Mouse (Mus musculus): ENCODE measurements at regions not wholly inside any gene's neighbourhood (a gene's known extent, or its start where the extent isn't known, plus 50 kb on each side); places are given as distances from the start of the nearest gene placed in this dataset.

- Histone ChIP-seq H3K4me2 (ENCODE audit: low read depth, low read length) (no peak overlapping the region), H3K4me1 (ENCODE audit: control insufficient read depth, insufficient read depth, low read length) (no peaks in the 10 kb centered on the region), H3K27me3 (ENCODE audit: control insufficient read depth, insufficient read depth, low read length) (no peaks in the 10 kb centered on the region), H3K4me3 (ENCODE audit: low read depth, low read length) (no peak overlapping the region), H3K36me3 (ENCODE audit: control insufficient read depth, insufficient read depth, low read length) (no peaks in the 10 kb centered on the region), H3K9me3 (ENCODE audit: control insufficient read depth, low read length) (no peaks in the 10 kb centered on the region), H3K27ac (ENCODE audit: low read depth, low read length) (no peak overlapping the region), H3K9ac (replicated peaks; ENCODE audit: low read depth, low read length) (no peak overlapping the region)
- WGBS, result 90% methylated on average over 7 of the region's 7 CpGs
- ATAC-seq (ENCODE audit: low read depth), result no peak
These were observed 111.2 kb upstream of the Auts2 start for GRCm38 (mm10) chr5:132654382-132654781.

- Histone ChIP-seq H3K9ac (replicated peaks; ENCODE audit: low read depth, low read length) (no peak overlapping the region), H3K4me2 (ENCODE audit: low read depth, low read length) (no peak overlapping the region), H3K36me3 (ENCODE audit: control insufficient read depth, insufficient read depth, low read length) (no peaks in the 10 kb centered on the region), H3K27me3 (ENCODE audit: control insufficient read depth, insufficient read depth, low read length) (no peaks in the 10 kb centered on the region), H3K27ac (ENCODE audit: low read depth, low read length) (no peak overlapping the region), H3K4me3 (ENCODE audit: low read depth, low read length) (no peak overlapping the region), H3K4me1 (ENCODE audit: control insufficient read depth, insufficient read depth, low read length) (no peaks in the 10 kb centered on the region), H3K9me3 (ENCODE audit: control insufficient read depth, low read length) (no peaks in the 10 kb centered on the region)
- 46% methylated on average over 6 of the region's 6 CpGs for WGBS
- ATAC-seq (ENCODE audit: low read depth), result no peak
These were observed 110.7 kb upstream of the Auts2 start for GRCm38 (mm10) chr5:132653694-132654300.

DNA sequence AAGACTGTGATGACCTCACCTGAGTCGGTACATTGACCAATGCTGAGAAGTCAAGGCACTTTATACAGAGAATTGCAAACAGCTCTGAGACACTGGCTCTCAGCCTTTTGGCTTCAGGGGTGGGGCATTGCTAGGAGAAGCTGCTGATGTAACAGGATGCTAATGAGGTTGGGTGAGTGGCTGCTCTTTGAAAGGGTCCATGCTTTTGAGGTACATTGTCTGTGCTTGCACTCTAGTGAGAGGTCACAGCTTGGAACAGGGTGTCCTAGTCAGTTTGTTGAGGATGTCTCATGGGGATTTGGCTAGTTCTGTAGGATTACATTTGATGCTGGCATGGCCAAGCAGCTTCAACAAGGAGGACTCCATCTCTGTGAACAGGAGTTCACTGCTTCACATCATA is 109.1 kb upstream of the Auts2 start:
- 47% methylated on average over 1 of the region's 1 CpGs for whole genome bisulfite sequencing
- Histone ChIP-seq H3K36me3 (ENCODE audit: control insufficient read depth, insufficient read depth, low read length) (no peaks in the 10 kb centered on the region), H3K4me3 (ENCODE audit: low read depth, low read length) (no peak overlapping the region), H3K9ac (replicated peaks; ENCODE audit: low read depth, low read length) (no peak overlapping the region), H3K27ac (ENCODE audit: low read depth, low read length) (no peak overlapping the region), H3K4me1 (ENCODE audit: control insufficient read depth, insufficient read depth, low read length) (no peaks in the 10 kb centered on the region), H3K9me3 (ENCODE audit: control insufficient read depth, low read length) (no peaks in the 10 kb centered on the region), H3K4me2 (ENCODE audit: low read depth, low read length) (no peak overlapping the region), H3K27me3 (ENCODE audit: control insufficient read depth, insufficient read depth, low read length) (no peaks in the 10 kb centered on the region)
- ATAC-seq (ENCODE audit: low read depth), result no peak

- H3K27ac ChIP-seq (ENCODE audit: low read depth, low read length), result no peak overlapping the region
- H3K9me3 ChIP-seq (ENCODE audit: control insufficient read depth, low read length), result no peaks in the 10 kb centered on the region
- H3K4me3 ChIP-seq (ENCODE audit: low read depth, low read length), result no peak overlapping the region
- 78% methylated on average over 7 of the region's 7 CpGs for WGBS
- no peaks in the 10 kb centered on the region for H3K4me1 ChIP-seq (ENCODE audit: control insufficient read depth, insufficient read depth, low read length)
- no peaks in the 10 kb centered on the region for H3K36me3 ChIP-seq (ENCODE audit: control insufficient read depth, insufficient read depth, low read length)
- no peaks in the 10 kb centered on the region for H3K27me3 ChIP-seq (ENCODE audit: control insufficient read depth, insufficient read depth, low read length)
- no peak overlapping the region for H3K4me2 ChIP-seq (ENCODE audit: low read depth, low read length)
- ATAC-seq (ENCODE audit: low read depth), result no peak
- H3K9ac ChIP-seq (replicated peaks; ENCODE audit: low read depth, low read length), result no peak overlapping the region
These were observed 106.6 kb upstream of the Auts2 start for GRCm38 (mm10) chr5:132649771-132650170.

- Histone ChIP-seq H3K36me3 (ENCODE audit: control insufficient read depth, insufficient read depth, low read length) (no peaks in the 10 kb centered on the region), H3K4me3 (ENCODE audit: low read depth, low read length) (no peak overlapping the region), H3K27me3 (ENCODE audit: control insufficient read depth, insufficient read depth, low read length) (no peaks in the 10 kb centered on the region), H3K4me2 (ENCODE audit: low read depth, low read length) (no peak overlapping the region), H3K9ac (replicated peaks; ENCODE audit: low read depth, low read length) (no peak overlapping the region), H3K4me1 (ENCODE audit: control insufficient read depth, insufficient read depth, low read length) (no peaks in the 10 kb centered on the region), H3K27ac (ENCODE audit: low read depth, low read length) (no peak overlapping the region), H3K9me3 (ENCODE audit: control insufficient read depth, low read length) (no peaks in the 10 kb centered on the region)
- ATAC-seq (ENCODE audit: low read depth), result no peak
- WGBS, result 66% methylated on average over 2 of the region's 2 CpGs
These were observed 105.6 kb upstream of the Auts2 start for GRCm38 (mm10) chr5:132648751-132649150.

DNA sequence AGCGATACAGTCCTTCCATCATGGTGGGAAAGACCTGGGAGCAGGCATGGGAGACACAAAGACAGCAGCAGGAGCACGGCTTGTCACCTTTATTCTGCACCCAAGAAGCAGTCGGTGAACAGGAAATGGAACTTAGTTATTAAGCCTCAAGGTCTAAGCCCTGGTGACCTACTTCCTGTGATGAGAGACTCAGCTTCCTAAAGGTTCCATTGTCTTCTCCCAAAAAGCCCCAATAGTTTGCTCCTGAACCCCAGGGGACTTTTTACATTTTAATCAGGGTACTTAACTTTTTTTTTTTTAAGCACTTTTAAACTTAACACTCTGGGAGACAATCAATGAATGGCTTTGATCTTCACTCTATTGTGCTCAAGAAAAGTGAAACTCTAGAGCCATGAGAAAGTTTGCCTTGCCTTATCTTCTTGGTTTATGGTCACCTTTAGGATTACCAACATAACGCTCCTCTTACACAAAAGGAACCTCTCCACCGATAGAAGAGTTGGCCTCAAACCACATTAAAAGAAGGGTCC is 101.6 kb upstream of the Auts2 start:
- Histone ChIP-seq H3K4me1 (ENCODE audit: control insufficient read depth, insufficient read depth, low read length) (no peaks in the 10 kb centered on the region), H3K27me3 (ENCODE audit: control insufficient read depth, insufficient read depth, low read length) (no peaks in the 10 kb centered on the region), H3K4me3 (ENCODE audit: low read depth, low read length) (no peak overlapping the region), H3K4me2 (ENCODE audit: low read depth, low read length) (no peak overlapping the region), H3K9me3 (ENCODE audit: control insufficient read depth, low read length) (no peaks in the 10 kb centered on the region), H3K36me3 (ENCODE audit: control insufficient read depth, insufficient read depth, low read length) (no peaks in the 10 kb centered on the region), H3K27ac (ENCODE audit: low read depth, low read length) (no peak overlapping the region), H3K9ac (replicated peaks; ENCODE audit: low read depth, low read length) (no peak overlapping the region)
- 56% methylated on average over 5 of the region's 5 CpGs for WGBS
- no peak for ATAC-seq (ENCODE audit: low read depth)

DNA sequence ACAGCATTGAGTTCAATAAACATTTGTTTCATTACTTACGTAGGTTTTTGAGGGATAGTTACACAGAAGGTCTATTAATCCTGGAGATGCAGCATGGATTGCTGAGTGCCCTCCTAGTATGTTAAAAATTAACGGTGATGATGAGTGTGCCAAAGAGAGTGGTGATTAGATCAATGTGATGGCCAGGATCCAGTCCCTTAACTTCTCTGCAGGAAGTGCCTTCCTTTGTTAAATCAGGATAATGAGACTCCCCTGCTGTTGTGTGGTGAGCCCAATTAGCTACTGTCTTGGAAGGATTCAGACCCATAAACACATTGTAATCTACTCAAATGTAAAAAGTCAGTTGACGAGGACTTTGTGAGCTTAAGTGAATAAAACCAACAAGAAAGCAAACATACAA is 100.1 kb upstream of the Auts2 start:
- no peaks in the 10 kb centered on the region for H3K27me3 ChIP-seq (ENCODE audit: control insufficient read depth, insufficient read depth, low read length)
- WGBS, result 39% methylated on average over 3 of the region's 3 CpGs
- no peak overlapping the region for H3K4me2 ChIP-seq (ENCODE audit: low read depth, low read length)
- no peak overlapping the region for H3K27ac ChIP-seq (ENCODE audit: low read depth, low read length)
- H3K36me3 ChIP-seq (ENCODE audit: control insufficient read depth, insufficient read depth, low read length), result no peaks in the 10 kb centered on the region
- H3K4me3 ChIP-seq (ENCODE audit: low read depth, low read length), result no peak overlapping the region
- no peak for ATAC-seq (ENCODE audit: low read depth)
- no peaks in the 10 kb centered on the region for H3K4me1 ChIP-seq (ENCODE audit: control insufficient read depth, insufficient read depth, low read length)
- no peak overlapping the region for H3K9ac ChIP-seq (replicated peaks; ENCODE audit: low read depth, low read length)
- H3K9me3 ChIP-seq (ENCODE audit: control insufficient read depth, low read length), result no peaks in the 10 kb centered on the region

- no peak overlapping the region for H3K27ac ChIP-seq (ENCODE audit: low read depth, low read length)
- no peaks in the 10 kb centered on the region for H3K4me1 ChIP-seq (ENCODE audit: control insufficient read depth, insufficient read depth, low read length)
- no peaks in the 10 kb centered on the region for H3K27me3 ChIP-seq (ENCODE audit: control insufficient read depth, insufficient read depth, low read length)
- H3K36me3 ChIP-seq (ENCODE audit: control insufficient read depth, insufficient read depth, low read length), result no peaks in the 10 kb centered on the region
- H3K4me2 ChIP-seq (ENCODE audit: low read depth, low read length), result no peak overlapping the region
- ATAC-seq (ENCODE audit: low read depth), result no peak
- WGBS, result 37% methylated on average over 5 of the region's 5 CpGs
- H3K9ac ChIP-seq (replicated peaks; ENCODE audit: low read depth, low read length), result no peak overlapping the region
- no peak overlapping the region for H3K4me3 ChIP-seq (ENCODE audit: low read depth, low read length)
- H3K9me3 ChIP-seq (ENCODE audit: control insufficient read depth, low read length), result no peaks in the 10 kb centered on the region
These were observed 90.2 kb upstream of the Auts2 start for GRCm38 (mm10) chr5:132633198-132633884.

DNA sequence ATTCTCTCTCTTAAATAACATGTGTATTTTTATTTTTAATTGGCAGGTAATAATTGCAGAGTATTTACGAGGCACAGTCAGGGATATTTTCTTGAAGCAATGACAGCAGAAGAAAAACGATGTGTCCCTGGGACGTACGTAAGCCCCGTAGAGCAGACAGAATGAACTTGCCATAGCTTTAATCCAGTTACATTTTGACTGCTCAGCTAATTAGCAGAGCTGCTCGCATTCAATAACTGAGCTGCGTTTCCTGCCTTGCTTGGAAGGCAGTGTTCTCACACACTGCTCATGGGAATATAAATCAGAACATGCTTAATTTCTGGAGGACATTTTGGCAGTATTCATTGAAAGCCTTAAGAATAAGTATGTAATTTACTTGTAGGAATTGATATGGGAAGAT is 78.6 kb upstream of the Auts2 start:
- 44% methylated on average over 7 of the region's 7 CpGs for WGBS
- ATAC-seq (ENCODE audit: low read depth), result no peak

More for the DNA sequence above, 78.6 kb upstream of the Auts2 start:
- Histone ChIP-seq H3K9ac (replicated peaks; ENCODE audit: low read depth, low read length) (no peak overlapping the region), H3K4me2 (ENCODE audit: low read depth, low read length) (no peak overlapping the region), H3K27ac (ENCODE audit: low read depth, low read length) (no peak overlapping the region), H3K4me1 (ENCODE audit: control insufficient read depth, insufficient read depth, low read length) (no peaks in the 10 kb centered on the region), H3K27me3 (ENCODE audit: control insufficient read depth, insufficient read depth, low read length) (no peaks in the 10 kb centered on the region), H3K9me3 (ENCODE audit: control insufficient read depth, low read length) (0 out of 2 replicates have a peak, but pooled peaks cover under 1% of the 10 kb centered on the region), H3K4me3 (ENCODE audit: low read depth, low read length) (no peak overlapping the region), H3K36me3 (ENCODE audit: control insufficient read depth, insufficient read depth, low read length) (no peaks in the 10 kb centered on the region)

Data from neural tube, embryonic 14.5 days (tissue).